Mouse (Mus musculus): ENCODE measurements around the gene Ttc27. TPM values are rescaled to one million over a fixed set of nuclear protein-coding genes. Genes with fewer than 3 reads are reported as not detected.

Ttc27 gene
- polyA plus RNA-seq, 1 experiment from 2014 or later = 8.7 TPM

DNA sequence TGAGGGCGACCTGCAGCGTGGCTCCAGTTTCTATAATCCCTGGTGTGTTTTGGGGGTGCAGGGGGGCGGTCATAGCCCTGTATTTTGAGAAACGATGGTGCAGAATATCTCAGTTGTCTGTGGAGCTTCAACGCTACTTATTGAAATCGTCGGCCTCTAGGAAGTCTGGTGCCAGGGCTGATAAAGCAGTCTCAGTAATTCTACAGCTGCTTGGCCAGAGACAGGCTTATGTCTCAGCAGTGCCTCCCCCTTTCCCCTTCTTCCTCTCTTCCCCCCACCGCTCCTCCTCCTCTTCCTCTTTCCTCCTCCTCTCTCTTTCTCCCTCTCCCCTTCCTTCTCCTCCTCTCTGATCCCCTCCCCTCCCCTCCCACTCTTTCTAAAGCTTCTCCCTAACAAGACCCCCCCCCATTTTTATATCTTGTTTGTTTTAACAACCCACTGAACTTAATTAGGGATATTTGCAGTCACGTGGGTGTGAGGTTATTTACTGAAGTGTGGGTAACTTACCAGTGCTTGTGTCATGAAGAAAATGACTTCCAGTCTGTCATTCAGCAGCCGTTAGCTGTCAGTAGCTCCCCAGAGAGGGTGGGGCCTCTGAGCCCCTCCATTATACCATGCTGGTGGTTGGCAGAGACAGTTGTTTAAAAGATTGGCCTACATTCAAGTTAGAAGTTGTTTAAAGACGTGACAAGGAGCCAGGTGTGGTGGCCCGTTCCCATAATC, 150.8 kb downstream of the Ttc27 start:
- H3K9me3 ChIP-seq (ENCODE audit: control insufficient read depth) = no peaks in the 10 kb centered on the region
- no peak overlapping the region for H3K4me2 ChIP-seq (replicated peaks; ENCODE audit: low read depth)
- H3K4me3 ChIP-seq (ENCODE audit: low read depth, low read length) = no peak overlapping the region
- no peak overlapping the region for H3K9ac ChIP-seq (ENCODE audit: low read depth, low read length)
- no peaks in the 10 kb centered on the region for H3K36me3 ChIP-seq (ENCODE audit: control insufficient read depth, insufficient read depth)
- TF ChIP-seq CTCF (IDR thresholded peaks at IDR 0.05; ENCODE audit: low read depth) = no peak
- 67% methylated on average over 12 of the region's 12 CpGs for WGBS
- no peak for ATAC-seq
- no peaks in the 10 kb centered on the region for H3K4me1 ChIP-seq (replicated peaks; ENCODE audit: control insufficient read depth, insufficient read depth, low read length)
- no peak overlapping the region for H3K27ac ChIP-seq (ENCODE audit: low read depth, low read length)
- no peaks in the 10 kb centered on the region for H3K27me3 ChIP-seq (replicated peaks; ENCODE audit: control insufficient read depth, insufficient read depth, low read length)

DNA sequence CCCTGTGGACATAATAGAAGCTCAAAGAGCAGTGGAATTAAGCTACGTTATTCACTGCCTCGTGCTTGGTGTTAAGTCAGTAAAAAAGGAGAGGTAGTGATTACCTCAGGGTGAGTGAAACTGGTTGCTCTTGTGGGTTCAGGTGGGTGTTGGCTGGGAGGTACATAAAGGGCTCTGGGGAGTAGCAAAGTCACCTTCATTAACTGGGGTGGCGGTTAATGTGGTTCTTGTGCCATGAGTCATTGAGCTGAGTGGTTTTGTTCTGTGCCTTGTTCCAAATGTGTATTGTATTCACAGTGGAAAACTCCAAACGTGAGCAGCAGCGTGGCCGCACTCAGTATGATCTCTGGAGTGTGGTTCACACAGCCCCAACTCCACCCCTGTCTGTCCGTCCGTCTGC, 152.0 kb downstream of the Ttc27 start:
- no peak for TF ChIP-seq CTCF (IDR thresholded peaks at IDR 0.05; ENCODE audit: low read depth)
- ATAC-seq = no peak
- no peaks in the 10 kb centered on the region for H3K36me3 ChIP-seq (ENCODE audit: control insufficient read depth, insufficient read depth)
- no peaks in the 10 kb centered on the region for H3K9me3 ChIP-seq (ENCODE audit: control insufficient read depth)
- no peak overlapping the region for H3K27ac ChIP-seq (ENCODE audit: low read depth, low read length)
- no peaks in the 10 kb centered on the region for H3K27me3 ChIP-seq (replicated peaks; ENCODE audit: control insufficient read depth, insufficient read depth, low read length)
- no peak overlapping the region for H3K4me2 ChIP-seq (replicated peaks; ENCODE audit: low read depth)
- WGBS = 53% methylated on average over 8 of the region's 8 CpGs
- no peak overlapping the region for H3K9ac ChIP-seq (ENCODE audit: low read depth, low read length)
- no peak overlapping the region for H3K4me3 ChIP-seq (ENCODE audit: low read depth, low read length)
- no peaks in the 10 kb centered on the region for H3K4me1 ChIP-seq (replicated peaks; ENCODE audit: control insufficient read depth, insufficient read depth, low read length)

DNA sequence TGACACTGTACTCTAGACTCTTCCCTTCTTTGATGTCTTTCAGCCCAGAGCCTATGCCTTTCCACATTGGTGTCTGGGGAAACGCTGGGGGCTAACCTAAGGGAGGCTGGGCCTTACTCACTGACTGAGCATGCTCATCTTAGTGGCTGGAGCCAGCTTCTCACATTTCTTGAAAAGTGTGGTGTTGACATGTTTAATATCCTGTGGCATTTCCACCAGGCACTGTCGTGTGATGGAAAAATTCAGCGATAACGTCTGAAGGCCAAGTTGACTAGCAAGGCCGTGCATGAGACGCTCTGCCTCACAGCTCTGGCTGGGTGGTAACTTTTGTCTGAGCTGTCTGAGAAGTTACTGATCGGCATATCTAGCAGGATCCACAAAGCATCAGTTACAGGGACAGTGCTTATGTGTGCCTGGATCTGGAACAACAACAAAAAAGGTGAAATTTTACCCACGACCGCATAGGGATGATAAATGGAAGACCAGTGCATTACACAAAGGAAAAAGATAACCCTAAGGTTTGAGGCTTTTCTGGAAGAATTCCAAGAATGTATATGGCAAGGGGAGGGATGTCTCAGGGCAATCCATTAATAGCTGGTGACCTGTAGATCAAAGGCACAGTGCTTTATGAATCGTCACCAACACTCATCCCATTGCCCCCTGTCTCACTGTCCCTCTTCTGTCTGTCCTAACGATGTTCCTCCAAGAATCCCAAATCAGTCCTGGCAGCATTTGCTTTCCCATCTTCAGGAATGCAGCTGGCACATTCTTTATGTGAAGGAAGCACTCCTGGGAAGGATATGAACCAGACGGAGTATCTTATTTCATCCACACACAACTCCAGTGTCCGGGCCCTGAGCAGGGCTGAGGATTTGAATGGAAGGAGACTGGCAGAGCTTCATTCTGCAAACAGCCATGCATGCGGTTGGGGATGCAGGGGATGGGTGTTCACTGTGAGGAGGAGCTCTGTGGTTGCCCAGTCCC, 152.9 kb downstream of the Ttc27 start:
- TF ChIP-seq CTCF (IDR thresholded peaks at IDR 0.05; ENCODE audit: low read depth) = no peak
- Histone ChIP-seq H3K4me3 (ENCODE audit: low read depth, low read length) (no peak overlapping the region), H3K27me3 (replicated peaks; ENCODE audit: control insufficient read depth, insufficient read depth, low read length) (no peaks in the 10 kb centered on the region), H3K27ac (ENCODE audit: low read depth, low read length) (no peak overlapping the region), H3K4me2 (replicated peaks; ENCODE audit: low read depth) (no peak overlapping the region), H3K9ac (ENCODE audit: low read depth, low read length) (no peak overlapping the region), H3K36me3 (ENCODE audit: control insufficient read depth, insufficient read depth) (no peaks in the 10 kb centered on the region), H3K4me1 (replicated peaks; ENCODE audit: control insufficient read depth, insufficient read depth, low read length) (no peaks in the 10 kb centered on the region), H3K9me3 (ENCODE audit: control insufficient read depth) (no peaks in the 10 kb centered on the region)
- 61% methylated on average over 14 of the region's 14 CpGs for WGBS
- ATAC-seq = no peak

DNA sequence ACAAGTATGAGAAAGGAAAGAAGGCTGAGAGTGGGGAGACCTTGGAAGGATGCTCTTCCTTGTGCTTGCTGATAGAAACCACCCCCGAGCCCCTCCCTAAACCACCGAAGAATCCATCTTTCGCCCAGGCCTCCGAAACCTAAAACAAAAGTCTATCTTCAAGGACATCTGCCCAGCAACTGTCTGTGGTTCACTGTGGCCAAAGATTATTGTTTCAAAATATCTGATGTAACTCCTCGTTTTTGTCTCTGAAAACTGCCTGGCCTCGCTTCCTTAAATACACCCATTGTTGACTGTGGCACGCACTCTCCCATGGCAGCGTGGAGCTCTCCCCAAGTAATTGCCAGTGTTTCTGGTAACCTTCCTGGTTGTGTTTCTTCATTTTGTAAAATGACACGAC, 155.0 kb downstream of the Ttc27 start:
- no peak for TF ChIP-seq CTCF (IDR thresholded peaks at IDR 0.05; ENCODE audit: low read depth)
- Histone ChIP-seq H3K9me3 (ENCODE audit: control insufficient read depth) (no peaks in the 10 kb centered on the region), H3K36me3 (ENCODE audit: control insufficient read depth, insufficient read depth) (no peaks in the 10 kb centered on the region), H3K9ac (ENCODE audit: low read depth, low read length) (no peak overlapping the region), H3K4me1 (replicated peaks; ENCODE audit: control insufficient read depth, insufficient read depth, low read length) (no peaks in the 10 kb centered on the region), H3K27ac (ENCODE audit: low read depth, low read length) (no peak overlapping the region), H3K27me3 (replicated peaks; ENCODE audit: control insufficient read depth, insufficient read depth, low read length) (no peaks in the 10 kb centered on the region), H3K4me2 (replicated peaks; ENCODE audit: low read depth) (no peak overlapping the region), H3K4me3 (ENCODE audit: low read depth, low read length) (no peak overlapping the region)
- no peak for ATAC-seq
- WGBS = 73% methylated on average over 9 of the region's 9 CpGs

DNA sequence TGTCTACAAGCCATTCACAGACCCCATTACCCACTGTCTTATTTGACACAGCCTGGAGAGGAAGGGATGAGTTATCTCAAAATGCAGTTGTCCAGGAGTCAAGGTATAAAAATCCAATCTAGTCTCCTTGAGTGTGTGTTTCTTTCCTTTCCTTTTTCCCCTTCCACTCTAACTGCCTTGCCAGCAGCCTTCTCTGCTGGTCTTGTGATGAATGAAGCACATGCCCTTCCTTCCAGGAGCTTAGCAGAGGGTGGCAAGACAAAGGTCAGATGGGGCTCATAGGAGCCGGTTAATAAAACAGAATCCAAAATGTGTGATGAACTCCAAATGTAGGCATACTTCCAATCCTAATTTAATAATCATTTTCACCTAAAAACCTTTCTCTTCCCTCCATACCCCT, 156.2 kb downstream of the Ttc27 start:
- H3K4me2 ChIP-seq (replicated peaks; ENCODE audit: low read depth) = no peak overlapping the region
- TF ChIP-seq CTCF (IDR thresholded peaks at IDR 0.05; ENCODE audit: low read depth) = no peak
- no peak overlapping the region for H3K4me3 ChIP-seq (ENCODE audit: low read depth, low read length)
- no peak overlapping the region for H3K9ac ChIP-seq (ENCODE audit: low read depth, low read length)
- no peaks in the 10 kb centered on the region for H3K9me3 ChIP-seq (ENCODE audit: control insufficient read depth)
- WGBS = 78% methylated on average over 1 of the region's 1 CpGs
- H3K27me3 ChIP-seq (replicated peaks; ENCODE audit: control insufficient read depth, insufficient read depth, low read length) = no peaks in the 10 kb centered on the region
- no peaks in the 10 kb centered on the region for H3K4me1 ChIP-seq (replicated peaks; ENCODE audit: control insufficient read depth, insufficient read depth, low read length)
- ATAC-seq = no peak
- H3K36me3 ChIP-seq (ENCODE audit: control insufficient read depth, insufficient read depth) = no peaks in the 10 kb centered on the region
- H3K27ac ChIP-seq (ENCODE audit: low read depth, low read length) = no peak overlapping the region

DNA sequence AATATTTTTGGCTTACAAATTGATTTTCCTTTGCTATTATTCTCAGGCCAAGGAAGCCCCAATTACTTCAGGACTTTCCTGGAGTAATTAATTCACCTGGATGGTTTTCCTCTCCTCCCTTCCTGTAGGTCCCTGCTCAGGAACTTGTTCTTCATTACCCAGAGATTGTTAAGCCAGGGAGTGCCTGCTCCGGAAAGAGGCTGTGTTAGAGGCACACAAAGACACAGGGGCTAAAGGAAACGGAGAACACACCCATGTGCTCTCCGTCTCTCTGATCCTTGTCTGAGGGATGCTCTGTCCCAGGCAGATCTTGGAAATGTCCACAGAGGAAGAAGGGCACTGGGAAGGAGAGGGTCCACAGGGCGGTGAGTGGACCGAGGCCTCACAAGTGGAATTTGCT, 158.2 kb downstream of the Ttc27 start:
- WGBS = 86% methylated on average over 5 of the region's 5 CpGs
- no peaks in the 10 kb centered on the region for H3K27me3 ChIP-seq (replicated peaks; ENCODE audit: control insufficient read depth, insufficient read depth, low read length)
- no peaks in the 10 kb centered on the region for H3K9me3 ChIP-seq (ENCODE audit: control insufficient read depth)
- no peak overlapping the region for H3K4me2 ChIP-seq (replicated peaks; ENCODE audit: low read depth)
- ATAC-seq = no peak
- H3K27ac ChIP-seq (ENCODE audit: low read depth, low read length) = no peak overlapping the region
- TF ChIP-seq CTCF (IDR thresholded peaks at IDR 0.05; ENCODE audit: low read depth) = no peak
- no peak overlapping the region for H3K9ac ChIP-seq (ENCODE audit: low read depth, low read length)
- H3K4me1 ChIP-seq (replicated peaks; ENCODE audit: control insufficient read depth, insufficient read depth, low read length) = no peaks in the 10 kb centered on the region
- no peak overlapping the region for H3K4me3 ChIP-seq (ENCODE audit: low read depth, low read length)
- no peaks in the 10 kb centered on the region for H3K36me3 ChIP-seq (ENCODE audit: control insufficient read depth, insufficient read depth)

All from intestine, postnatal 0 days (tissue).